Mouse (Mus musculus) megakaryocyte, embryonic 14.5 days (primary cell): ENCODE results near the gene Snhg11.

Experiments
- FLI1 ChIP-seq: IDR thresholded peaks from 2 replicates; pipeline ENCODE4 v1.6.1; 2012; ENCODE audit warnings: low read length, inconsistent platforms, mixed read lengths
- GATA1 ChIP-seq: IDR thresholded peaks from 3 replicates; pipeline ENCODE4 v1.6.1; 2012; ENCODE audit warnings: mixed read lengths, low read length, inconsistent platforms, borderline replicate concordance

- no peak for TF ChIP-seq GATA1
- no peak for TF ChIP-seq FLI1
Measured at GRCm38 (mm10) chr2:158364175-158364574, 11.3 kb upstream of the Snhg11 start.
